Mouse (Mus musculus) adrenal gland, adult (tissue): ENCODE results near the gene Lifr.

Source experiments
- DNase-seq, 2 experiments: peaks; one replicate each; pipeline ENCODE4 v3.0.0; 2022 to 2023; ENCODE audit warnings: low spot score in 1 of 2; ENCODE audit not compliant: inconsistent age in 2 of 2

Lifr gene

GRCm38 (mm10) chr15:7198816-7199215 lies 108.4 kb downstream of the Lifr start:
- no peak for DNase-seq

DNA sequence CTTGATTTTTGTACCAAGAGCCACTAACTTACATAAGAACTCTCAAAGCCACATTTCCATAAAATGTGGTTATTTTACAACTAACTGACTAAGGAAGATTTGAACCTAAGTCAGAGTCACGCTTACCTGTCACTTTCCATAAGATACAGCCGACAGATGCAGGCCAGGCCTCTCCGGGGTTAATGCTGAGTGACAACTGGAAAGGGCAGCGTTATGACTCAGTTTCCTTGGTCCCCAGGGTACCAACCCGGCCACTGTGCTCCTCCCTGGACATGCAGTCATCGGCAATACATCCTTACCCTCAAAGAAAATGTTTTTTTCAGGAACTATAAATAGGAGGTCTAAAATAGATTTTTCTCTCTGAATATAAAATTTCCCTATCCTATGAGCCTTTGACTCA lies 109.9 kb downstream of the Lifr start:
- no peak for DNase-seq

GRCm38 (mm10) chr15:7201421-7202380 lies 111.3 kb downstream of the Lifr start:
- DNase-seq = no peak

- DNase-seq = no peak
Measured at GRCm38 (mm10) chr15:7202981-7203380, 112.6 kb downstream of the Lifr start.

DNA sequence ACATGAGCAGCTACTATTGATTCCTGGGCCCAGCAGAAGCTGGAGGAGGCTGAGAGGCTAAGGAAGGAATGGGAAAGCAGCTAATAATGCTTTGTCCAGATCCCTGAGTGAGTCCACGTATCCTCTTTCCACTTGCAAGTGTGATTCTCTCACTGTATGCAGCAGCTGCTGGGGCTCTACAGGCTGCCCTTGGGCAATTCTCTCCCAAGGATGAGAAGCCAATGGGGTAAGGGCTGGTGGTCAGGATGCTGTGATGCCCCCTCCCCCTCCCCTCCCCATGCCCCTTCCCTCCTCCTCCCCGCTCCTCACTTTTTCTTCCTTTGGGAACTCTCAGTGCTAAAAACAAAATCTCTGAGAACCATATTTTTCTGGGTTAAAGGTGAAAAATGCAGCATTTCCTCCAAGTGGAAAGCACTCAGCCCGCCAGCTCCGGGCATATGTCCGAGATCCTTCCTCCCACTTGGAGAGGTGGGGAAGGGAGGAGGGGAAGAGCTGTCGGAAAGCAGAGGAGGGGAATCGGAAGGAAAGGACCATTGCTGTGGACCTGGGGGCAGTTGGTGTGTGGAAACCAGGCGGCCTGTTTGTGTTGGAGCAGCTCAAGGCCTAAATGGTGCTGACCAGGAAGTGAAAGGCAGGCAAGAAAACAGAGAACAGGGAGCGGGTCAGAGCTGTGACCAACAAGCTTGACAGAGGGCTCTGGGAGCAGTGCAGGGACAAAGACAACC lies 113.4 kb downstream of the Lifr start:
- peak; percentile 43 to 66 for DNase-seq

DNA sequence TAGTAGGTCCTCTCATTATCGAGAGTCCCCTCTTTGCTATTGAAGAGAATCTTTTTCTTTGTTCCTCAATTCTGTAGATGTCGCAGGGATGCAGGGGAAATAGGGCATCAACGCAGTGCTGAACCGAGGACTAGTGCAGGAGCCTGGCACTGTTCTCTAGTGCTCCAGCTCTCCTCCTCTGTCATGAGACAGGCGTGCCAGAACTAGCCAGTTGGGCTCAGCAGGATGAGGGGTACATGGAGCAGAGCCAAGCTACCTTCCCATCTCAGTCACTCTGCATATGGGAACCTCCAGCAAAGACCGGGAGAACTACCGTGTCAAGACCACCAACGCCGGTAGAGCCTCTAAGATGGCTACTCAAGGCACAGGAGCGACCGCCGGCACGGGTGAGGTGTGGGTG lies 114.5 kb downstream of the Lifr start:
- no peak for DNase-seq

DNA sequence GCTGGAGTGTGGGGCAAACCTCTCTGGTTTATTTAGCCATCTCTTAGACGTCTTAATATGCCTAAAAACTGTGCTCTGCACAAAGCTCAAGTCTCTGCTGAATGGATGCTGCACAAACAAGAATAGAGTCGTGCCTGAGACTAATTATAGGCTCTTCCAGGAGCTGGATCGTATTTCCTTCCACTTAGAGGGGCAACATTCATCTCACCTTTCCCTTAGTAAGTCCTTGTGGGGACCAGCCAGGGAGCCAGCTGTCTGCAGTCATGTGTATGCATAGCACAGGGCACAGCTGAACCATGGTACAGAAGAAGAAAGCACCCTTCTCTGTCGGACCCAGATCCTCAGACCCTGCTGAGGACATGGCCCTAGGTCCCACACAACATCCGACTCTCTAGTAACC lies 115.7 kb downstream of the Lifr start:
- no peak for DNase-seq

GRCm38 (mm10) chr15:7207292-7207691 lies 116.9 kb downstream of the Lifr start:
- no peak for DNase-seq

DNA sequence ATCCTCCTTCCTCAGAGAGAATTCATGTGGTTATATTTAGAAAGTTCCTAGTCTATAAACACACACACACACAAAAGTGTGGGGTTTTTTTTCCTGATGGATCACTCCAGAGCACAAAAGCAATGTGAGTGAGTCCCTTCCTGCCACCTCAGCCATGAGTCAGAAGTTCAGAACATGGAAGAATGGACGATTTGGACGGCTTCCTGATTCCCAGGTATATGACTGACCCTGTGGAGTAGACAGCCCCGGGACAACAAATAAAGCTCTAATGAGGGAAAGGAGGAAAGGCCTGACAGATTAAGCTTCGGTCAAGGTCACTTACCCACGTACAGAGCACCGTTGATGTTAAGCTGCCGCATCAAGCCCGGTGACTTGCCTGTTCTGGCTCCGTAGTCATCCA lies 117.8 kb downstream of the Lifr start:
- peak; percentile 24 to 56 for DNase-seq

- DNase-seq = peak; percentile 27 to 65
Measured at GRCm38 (mm10) chr15:7213683-7214082, 123.3 kb downstream of the Lifr start.

DNA sequence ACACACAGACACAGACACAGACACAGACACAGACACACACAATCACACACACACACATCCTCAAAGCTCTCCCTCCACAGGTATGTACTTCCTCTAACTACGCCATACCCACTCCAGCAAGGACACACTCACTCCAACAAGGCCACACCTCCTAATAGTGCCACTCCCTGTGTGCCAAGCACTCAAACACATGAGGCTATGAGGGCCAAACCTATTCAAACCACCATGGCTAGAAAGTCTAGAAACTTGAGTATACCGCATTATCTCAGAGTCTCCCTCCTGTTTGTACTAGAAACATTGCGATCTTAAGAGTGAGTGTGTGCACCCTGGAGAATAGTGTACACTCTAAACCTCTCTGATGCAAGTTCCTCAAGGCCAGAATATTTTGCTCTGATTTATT lies 125.4 kb downstream of the Lifr start:
- DNase-seq = no peak

- peak in 1 of 2 experiments; percentile 26 for DNase-seq
Measured at GRCm38 (mm10) chr15:7216581-7217272, 126.3 kb downstream of the Lifr start.

DNA sequence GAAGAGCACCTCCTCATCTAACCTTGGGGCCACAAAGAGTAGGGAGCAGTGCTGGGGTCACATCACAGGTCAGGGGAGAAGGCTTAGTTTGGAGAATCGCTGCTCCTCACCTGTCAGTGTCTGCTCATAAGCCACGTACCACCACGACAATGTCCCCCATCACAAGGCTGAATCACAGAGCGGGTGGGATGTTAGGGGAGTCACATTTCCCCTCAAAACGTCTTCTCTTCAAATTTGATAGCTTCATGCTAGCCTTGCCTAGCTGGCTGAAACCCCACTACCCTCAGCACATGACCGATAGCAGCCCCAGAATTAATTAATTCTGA lies 126.8 kb downstream of the Lifr start:
- DNase-seq = no peak

GRCm38 (mm10) chr15:7222809-7223208 lies 132.4 kb downstream of the Lifr start:
- DNase-seq = no peak

DNA sequence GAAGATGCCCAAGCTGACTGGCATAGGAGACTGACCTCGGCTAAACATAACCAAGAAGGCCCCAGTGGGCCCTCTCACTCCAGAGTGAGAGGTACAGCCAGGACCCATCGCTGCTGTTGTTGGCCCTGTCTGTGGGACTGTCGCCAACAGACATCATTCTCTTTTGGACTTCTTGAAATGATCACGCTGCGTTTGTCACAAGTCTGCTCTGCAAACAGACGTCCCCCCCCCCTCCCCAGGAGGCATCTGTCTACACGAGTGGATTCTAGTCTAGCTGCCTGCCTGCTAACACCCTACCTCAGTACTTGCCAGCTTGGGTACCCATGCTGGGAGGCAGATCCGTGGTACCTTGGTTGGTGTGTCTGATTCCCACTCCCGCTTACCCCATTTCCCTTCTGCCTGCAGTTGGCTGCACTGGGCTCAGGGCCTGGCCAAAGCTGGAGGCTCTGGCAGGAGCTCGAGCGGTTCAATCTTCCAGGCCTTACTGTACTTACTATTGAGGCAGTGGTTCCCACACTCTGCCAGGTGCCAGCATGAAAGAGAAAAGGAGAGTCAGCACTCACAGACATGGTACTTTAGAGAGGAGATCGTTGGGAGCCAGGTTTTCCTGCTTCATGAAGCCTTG lies 133.8 kb downstream of the Lifr start:
- no peak for DNase-seq

GRCm38 (mm10) chr15:7226225-7226624 lies 135.8 kb downstream of the Lifr start:
- peak; percentile 80 to 92 for DNase-seq

GRCm38 (mm10) chr15:7233393-7234090 lies 143.1 kb downstream of the Lifr start:
- DNase-seq = no peak

GRCm38 (mm10) chr15:7239904-7240303 lies 149.5 kb downstream of the Lifr start:
- DNase-seq = no peak

DNA sequence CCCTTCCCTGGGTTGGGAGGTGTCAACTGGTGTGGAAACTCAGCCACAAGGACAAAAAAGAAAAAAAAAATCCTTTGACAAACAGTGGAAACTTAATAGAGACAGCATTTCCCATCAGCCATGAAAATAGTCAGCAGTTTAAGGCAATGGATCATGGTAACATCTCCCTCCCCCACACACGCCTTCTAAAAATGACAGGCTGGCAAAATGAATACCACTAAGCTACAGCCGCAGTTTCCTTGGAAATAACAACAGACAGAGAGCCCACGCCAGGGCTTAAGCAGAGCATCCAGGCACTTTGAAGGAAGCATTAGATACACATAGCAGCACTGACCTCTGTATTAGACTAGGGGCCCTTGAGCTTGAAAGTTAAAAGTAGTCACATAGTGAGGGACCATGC lies 150.5 kb downstream of the Lifr start:
- no peak for DNase-seq

DNA sequence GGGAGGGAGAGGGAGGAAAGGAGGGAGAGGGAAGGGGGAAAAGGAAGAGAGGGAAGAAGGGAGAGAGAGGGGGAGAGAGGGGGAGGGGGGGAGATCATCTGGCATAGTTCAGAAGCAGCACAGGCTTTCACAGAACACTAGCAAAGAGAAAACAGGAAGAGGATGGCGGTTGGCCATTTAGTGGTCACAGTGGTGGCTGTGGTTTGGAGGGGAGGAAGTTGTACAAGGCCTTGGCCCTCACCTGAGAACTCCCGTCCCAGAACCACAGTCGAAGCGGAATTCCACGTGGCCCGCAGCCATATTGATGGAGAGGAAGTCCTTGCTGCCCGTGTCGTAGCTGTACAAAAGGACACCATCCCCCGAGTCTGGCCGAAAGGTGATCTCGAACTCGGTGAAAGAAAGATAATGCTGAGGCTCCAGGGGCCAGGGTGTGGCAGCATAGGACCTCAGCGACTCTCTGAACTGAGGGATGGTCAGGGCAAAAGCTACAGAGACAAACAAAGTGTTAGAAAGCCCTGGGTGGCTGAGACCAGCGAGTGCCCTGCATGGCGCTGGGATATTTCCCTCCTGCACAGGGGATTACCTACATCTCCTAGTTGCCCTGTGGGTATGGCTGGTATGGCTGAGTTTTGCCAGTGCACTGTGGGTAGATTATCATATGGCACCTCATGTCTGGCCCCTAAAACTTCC lies 151.9 kb downstream of the Lifr start:
- DNase-seq = no peak
